Mouse (Mus musculus): ENCODE results near the gene Ctsz. TPM values are rescaled to one million over a fixed set of nuclear protein-coding genes. Genes with fewer than 3 reads are reported as not detected.

Ctsz gene
- total RNA-seq, 1 experiment from 2014 or later, result 400 TPM

DNA sequence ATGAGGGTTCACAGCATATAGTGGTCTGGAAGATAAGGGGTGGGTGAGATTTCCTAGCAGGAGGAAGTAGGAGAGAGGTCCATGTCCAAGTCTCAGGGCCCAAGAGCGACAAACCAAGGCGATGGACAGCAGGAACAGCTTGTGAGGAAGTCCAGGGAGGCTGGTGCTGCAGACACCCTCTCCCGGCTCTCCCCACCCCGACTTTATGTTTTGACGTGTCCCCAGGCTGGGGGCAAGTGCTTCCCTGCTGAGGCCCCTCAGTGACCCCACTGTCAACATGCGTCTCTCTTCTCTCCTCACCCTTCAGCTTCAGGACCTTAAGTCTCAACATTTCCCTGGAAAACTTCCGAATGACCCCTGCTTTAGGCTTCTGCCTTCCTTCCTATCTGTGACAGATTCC lies 25.7 kb downstream of the Ctsz start:
- no peak for ATAC-seq (replicated peaks; ENCODE audit: insufficient number of reproducible peaks, low FRiP score, low TSS enrichment, poor library complexity, severe bottlenecking)

DNA sequence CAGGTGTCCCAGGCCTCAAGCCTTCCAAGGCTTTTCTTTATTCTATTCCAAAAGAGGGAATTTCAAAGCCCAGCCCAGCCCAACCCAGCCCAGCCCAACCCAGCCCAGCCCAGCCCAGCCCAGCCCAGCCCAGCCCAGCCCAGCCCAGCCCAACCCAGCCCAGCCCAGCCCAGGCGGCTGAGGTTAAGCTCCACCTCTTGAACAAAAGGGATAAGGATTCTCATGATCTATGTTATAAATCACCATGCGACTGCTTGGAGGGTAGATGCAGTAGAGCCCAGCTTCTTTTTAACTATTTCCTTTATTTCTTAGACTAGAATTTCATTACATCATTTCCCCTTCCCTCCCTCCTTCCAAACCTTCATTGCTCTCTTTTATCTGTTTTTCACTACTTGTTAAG lies 28.6 kb downstream of the Ctsz start:
- ATAC-seq (replicated peaks; ENCODE audit: insufficient number of reproducible peaks, low FRiP score, low TSS enrichment, poor library complexity, severe bottlenecking), result no peak

DNA sequence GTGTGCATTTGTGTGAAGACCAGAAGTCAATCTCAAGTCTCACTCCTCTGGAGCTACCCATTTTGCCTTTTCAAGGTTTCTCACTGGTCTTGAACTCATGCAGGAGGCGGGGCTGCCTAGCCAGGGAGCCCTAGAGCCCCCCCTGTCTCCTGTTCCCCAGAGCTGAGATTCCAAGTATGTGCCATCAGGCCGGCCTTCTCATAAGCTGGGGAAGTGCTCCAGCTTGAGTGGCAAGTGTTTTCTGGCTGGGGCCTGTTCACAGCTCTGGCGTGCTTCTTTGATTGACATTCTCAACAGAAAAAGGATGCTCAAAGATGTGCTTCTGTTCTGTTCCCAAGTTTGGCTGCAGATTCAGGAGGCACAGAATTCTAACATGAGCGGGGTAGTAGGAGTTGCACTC lies 38.4 kb downstream of the Ctsz start:
- no peak for ATAC-seq (replicated peaks; ENCODE audit: insufficient number of reproducible peaks, low FRiP score, low TSS enrichment, poor library complexity, severe bottlenecking)

GRCm38 (mm10) chr2:174397881-174398280 lies 41.0 kb downstream of the Ctsz start:
- ATAC-seq (replicated peaks; ENCODE audit: insufficient number of reproducible peaks, low FRiP score, low TSS enrichment, poor library complexity, severe bottlenecking), result no peak

- no peak for ATAC-seq (replicated peaks; ENCODE audit: insufficient number of reproducible peaks, low FRiP score, low TSS enrichment, poor library complexity, severe bottlenecking)
Observed at GRCm38 (mm10) chr2:174397065-174397464, 41.8 kb downstream of the Ctsz start.

GRCm38 (mm10) chr2:174396643-174397042 lies 42.2 kb downstream of the Ctsz start:
- ATAC-seq (replicated peaks; ENCODE audit: insufficient number of reproducible peaks, low FRiP score, low TSS enrichment, poor library complexity, severe bottlenecking), result no peak

DNA sequence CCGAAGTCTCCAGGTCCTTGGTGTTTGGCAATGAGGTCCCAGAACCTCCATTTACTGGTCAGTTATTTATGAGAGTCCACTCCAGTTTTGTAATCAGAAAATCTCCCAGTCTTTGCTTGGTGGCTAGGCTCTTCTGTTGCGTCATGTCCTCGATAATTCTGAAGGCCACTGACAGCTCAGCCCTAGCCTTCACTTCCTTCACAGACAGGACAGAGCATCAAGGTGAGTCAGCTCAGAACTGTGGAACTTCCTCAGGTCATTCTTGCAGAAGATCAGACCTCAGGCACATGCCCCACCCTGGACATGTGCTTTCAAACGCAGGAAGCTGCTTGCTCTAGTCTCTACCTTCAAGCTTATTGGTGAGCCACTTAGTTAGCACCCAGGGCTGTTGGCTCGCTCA lies 45.5 kb downstream of the Ctsz start:
- no peak for ATAC-seq (replicated peaks; ENCODE audit: insufficient number of reproducible peaks, low FRiP score, low TSS enrichment, poor library complexity, severe bottlenecking)

DNA sequence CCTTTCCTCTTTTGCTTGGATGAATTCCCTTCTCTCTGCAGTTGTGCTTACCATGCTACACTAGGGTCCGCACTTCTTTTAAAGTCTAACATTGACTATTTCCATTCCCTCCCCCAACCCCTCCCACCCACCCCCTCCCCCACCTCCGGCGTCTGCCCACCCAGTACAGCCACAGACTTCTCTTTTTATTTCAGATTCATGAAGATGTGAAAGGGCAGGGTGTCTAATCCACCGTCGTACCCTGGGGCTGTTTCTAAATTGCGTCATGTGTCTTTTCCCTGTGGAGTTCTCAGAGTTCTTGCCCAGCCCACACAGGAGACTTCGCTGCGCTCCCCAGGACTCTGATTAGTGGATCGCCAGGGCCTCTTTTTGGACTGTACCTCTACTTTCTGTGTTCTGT lies 46.3 kb downstream of the Ctsz start:
- ATAC-seq (replicated peaks; ENCODE audit: insufficient number of reproducible peaks, low FRiP score, low TSS enrichment, poor library complexity, severe bottlenecking), result no peak

DNA sequence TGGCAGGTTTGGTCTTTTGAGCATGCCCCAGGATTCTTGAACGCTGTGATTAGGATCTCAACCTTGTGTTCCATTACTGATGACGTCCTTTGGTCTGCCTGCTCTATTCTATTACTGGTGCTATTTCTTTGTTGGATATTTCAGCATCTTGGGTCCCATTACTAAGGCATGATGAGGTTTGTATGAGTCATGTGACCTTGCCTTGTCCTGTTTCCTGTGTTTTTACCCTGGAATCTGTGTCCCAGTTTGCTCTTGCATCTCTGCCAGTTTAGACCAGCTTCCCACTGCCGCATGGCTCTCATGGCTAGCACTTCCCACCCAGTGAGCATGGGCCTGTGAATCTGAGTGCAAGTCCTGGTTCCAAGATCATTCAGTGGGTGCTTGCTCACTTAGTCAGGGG lies 46.9 kb downstream of the Ctsz start:
- no peak for ATAC-seq (replicated peaks; ENCODE audit: insufficient number of reproducible peaks, low FRiP score, low TSS enrichment, poor library complexity, severe bottlenecking)

GRCm38 (mm10) chr2:174381021-174381420 lies 57.8 kb downstream of the Ctsz start:
- ATAC-seq (replicated peaks; ENCODE audit: insufficient number of reproducible peaks, low FRiP score, low TSS enrichment, poor library complexity, severe bottlenecking), result no peak

Other genes with a start within 250 kb of the Ctsz start
- 224 to 349 TPM (median 269 TPM) in 3 replicates for gene Gnas, start 154.7 kb downstream of the Ctsz start, total RNA-seq (2017)
- 8.0 to 16.0 TPM (median 12.4 TPM) in 3 replicates for gene Gm20721, start 92.3 kb downstream of the Ctsz start, total RNA-seq (2017)
- gene Nelfcd, start 23.2 kb downstream of the Ctsz start, total RNA-seq (2017), result 40.3 to 48.0 TPM (median 44.1 TPM) in 3 replicates
- 13.4 to 226 TPM (median 24.5 TPM) in 3 replicates for gene Tubb1, start 11.7 kb upstream of the Ctsz start, total RNA-seq (2017)
- gene Atp5e, start 25.1 kb upstream of the Ctsz start, total RNA-seq (2017), result 143 to 289 TPM (median 191 TPM) in 3 replicates
- gene Prelid3b, start 34.0 kb upstream of the Ctsz start, total RNA-seq (2017), result 107 to 190 TPM (median 108 TPM) in 3 replicates
- gene Zfp831, start 204.5 kb upstream of the Ctsz start, total RNA-seq (2017), result 8.4 to 20.3 TPM (median 8.5 TPM) in 3 replicates

Measured in monocyte, adult 5-6 weeks (primary cell).